Mouse (Mus musculus) heart, postnatal 4 days (tissue): ENCODE measurements at regions not wholly inside any gene's neighbourhood (a gene's known extent, or its start where the extent isn't known, plus 50 kb on each side); places are given as distances from the start of the nearest gene placed in this dataset.
"Not testable (repeated sequence)": the region's sequence is repeated elsewhere in the genome, so short reads cannot be mapped to it uniquely, and the experiment has no call there.

ENCODE experiments used
- DNase-seq: peaks from one replicate; pipeline ENCODE4 v3.0.0; 2021

- DNase-seq = not testable (repeated sequence)
Measured at GRCm38 (mm10) chrX:170809909-170810308, 137.5 kb downstream of the Asmt start.

GRCm38 (mm10) chrX:170815381-170815780 lies 142.9 kb downstream of the Asmt start:
- DNase-seq = no peak

DNA sequence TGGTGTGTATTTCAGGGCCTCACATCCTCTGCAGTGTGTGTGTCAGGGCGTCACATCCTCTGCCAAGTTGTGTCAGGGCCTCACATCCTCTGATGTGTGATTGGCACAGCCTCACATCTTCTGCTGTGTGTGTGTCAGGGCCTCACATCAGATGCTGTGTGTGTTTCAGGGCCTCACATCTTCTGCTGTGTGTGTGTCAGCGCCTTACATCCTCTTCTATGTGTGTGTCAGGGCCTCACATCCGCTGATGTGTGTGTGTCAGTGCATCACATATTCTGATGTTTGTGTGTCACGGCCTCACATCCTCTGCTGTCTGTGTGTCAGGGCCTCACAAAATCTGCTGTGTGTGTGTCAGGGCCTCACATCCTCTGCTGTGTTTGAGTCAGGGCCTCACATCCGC lies 168.7 kb downstream of the Asmt start:
- not testable (repeated sequence) for DNase-seq

GRCm38 (mm10) chrX:170841551-170841950 lies 169.1 kb downstream of the Asmt start:
- not testable (repeated sequence) for DNase-seq

- DNase-seq = not testable (repeated sequence)
Measured at GRCm38 (mm10) chrX:170842878-170843465, 170.5 kb downstream of the Asmt start.

GRCm38 (mm10) chrX:170876616-170877015 lies 204.2 kb downstream of the Asmt start:
- not testable (repeated sequence) for DNase-seq

- peak; percentile 3 for DNase-seq
Measured at GRCm38 (mm10) chrX:170880864-170881263, 208.4 kb downstream of the Asmt start.
